Mouse (Mus musculus): ENCODE measurements at regions not wholly inside any gene's neighbourhood (a gene's known extent, or its start where the extent isn't known, plus 50 kb on each side); places are given as distances from the start of the nearest gene placed in this dataset.

GRCm38 (mm10) chr2:170258367-170258766 lies 110.5 kb upstream of the Zfp217 start:
- in situ Hi-C loops (cut with MseI, MboI), result no loop called here

GRCm38 (mm10) chr2:170257671-170258235 lies 109.8 kb upstream of the Zfp217 start:
- in situ Hi-C loops (cut with MseI, MboI), result no loop called here

GRCm38 (mm10) chr2:170255997-170256396 lies 108.1 kb upstream of the Zfp217 start:
- in situ Hi-C loops (cut with MseI, MboI), result no loop called here

DNA sequence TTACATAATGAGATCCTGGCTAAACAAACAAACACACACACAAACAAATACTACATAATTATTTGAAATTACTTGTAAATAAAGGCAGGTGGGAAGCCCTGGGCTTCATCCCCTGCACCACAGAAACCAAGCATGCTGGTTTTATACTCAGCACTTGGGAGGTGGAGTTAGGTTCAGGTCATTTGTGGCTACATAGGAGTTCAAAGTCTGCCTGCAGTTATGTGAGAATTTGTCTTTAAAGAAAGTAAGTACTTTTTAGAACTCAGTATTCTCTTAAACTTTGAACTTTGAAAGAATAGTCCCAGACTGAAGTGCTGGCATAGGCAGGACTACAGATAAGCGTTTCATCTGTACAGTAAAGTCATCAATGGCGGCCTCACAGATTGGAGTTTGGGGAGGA lies 107.6 kb upstream of the Zfp217 start:
- in situ Hi-C loops (cut with MseI, MboI), result no loop called here

- in situ Hi-C loops (cut with MseI, MboI), result no loop called here
Observed at GRCm38 (mm10) chr2:170253681-170254440, 106.0 kb upstream of the Zfp217 start.

DNA sequence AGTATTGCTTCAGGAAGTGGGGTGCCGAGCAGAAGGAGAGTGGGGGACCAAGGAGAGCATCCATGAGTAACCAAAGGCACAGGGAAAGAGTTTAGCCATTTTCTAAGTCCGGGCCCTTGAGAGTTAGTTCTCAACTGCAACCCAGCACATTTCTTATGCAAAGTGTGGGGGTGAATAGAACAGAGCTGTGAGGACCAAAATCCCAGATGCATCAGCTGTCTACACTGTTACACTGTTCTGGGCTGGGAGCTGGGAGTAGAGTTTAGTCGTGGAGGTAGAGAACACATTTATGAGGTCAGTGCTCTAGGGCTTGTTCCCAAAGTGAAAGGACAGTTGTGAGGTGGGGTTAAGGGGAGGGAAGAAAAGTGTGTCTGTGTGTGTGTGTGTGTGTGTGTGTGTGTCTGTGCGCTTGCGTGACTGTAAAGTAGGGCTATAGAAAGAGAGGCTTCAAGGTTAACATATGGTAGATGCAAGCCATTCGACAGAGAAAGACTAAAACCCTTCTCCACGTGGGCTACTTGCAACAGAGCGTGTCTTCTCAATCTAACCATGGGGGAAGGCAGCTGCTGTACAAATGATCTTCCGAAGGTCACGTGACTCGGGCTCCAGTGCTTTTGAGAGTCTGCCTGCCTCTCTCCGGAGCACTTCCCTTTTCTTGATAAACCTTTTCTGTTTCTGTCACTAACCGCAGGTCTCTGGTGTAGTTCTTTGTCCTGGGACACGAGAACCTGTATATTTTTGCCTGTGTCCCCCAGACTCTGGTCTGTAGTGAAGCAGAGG lies 104.5 kb upstream of the Zfp217 start:
- in situ Hi-C loops (cut with MseI, MboI), result no loop called here

- in situ Hi-C loops (cut with MseI, MboI), result no loop called here
Observed at GRCm38 (mm10) chr2:170250680-170251079, 102.8 kb upstream of the Zfp217 start.

- in situ Hi-C loops (cut with MseI, MboI), result no loop called here
Observed at GRCm38 (mm10) chr2:170247702-170248445, 100.0 kb upstream of the Zfp217 start.

GRCm38 (mm10) chr2:170245637-170246341 lies 97.9 kb upstream of the Zfp217 start:
- in situ Hi-C loops (cut with MseI, MboI), result no loop called here

- in situ Hi-C loops (cut with MseI, MboI), result no loop called here
Observed at GRCm38 (mm10) chr2:170244108-170244507, 96.2 kb upstream of the Zfp217 start.

- in situ Hi-C loops (cut with MseI, MboI), result no loop called here
Observed at GRCm38 (mm10) chr2:170237959-170238358, 90.1 kb upstream of the Zfp217 start.

DNA sequence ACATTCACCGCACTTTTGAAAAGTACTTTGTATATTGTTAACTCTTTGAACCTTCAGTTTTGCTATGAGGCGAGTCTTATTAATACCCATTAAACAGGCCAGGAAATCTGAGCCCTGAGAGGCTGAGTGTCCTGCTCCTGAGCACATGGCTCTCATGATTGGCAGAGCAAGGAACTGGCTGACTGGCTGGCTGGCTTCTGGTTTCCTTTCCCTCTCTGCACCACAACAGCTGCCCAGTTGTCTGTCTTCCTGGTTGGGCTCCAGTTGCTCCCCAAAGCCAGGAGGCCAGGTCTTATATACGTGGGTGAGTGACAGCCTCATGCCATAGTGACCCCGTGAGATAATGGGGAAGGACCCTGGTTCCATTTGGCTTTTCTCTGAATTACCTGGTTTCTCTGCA lies 85.5 kb upstream of the Zfp217 start:
- in situ Hi-C loops (cut with MseI, MboI), result no loop called here

- in situ Hi-C loops (cut with MseI, MboI), result loop anchor here in 1 of 2 experiments (10.0 kb wide), 1 partner anchor 115 kb away; no protein-coding TSS in a partner anchor
Observed at GRCm38 (mm10) chr2:170229461-170230080, 81.7 kb upstream of the Zfp217 start.

DNA sequence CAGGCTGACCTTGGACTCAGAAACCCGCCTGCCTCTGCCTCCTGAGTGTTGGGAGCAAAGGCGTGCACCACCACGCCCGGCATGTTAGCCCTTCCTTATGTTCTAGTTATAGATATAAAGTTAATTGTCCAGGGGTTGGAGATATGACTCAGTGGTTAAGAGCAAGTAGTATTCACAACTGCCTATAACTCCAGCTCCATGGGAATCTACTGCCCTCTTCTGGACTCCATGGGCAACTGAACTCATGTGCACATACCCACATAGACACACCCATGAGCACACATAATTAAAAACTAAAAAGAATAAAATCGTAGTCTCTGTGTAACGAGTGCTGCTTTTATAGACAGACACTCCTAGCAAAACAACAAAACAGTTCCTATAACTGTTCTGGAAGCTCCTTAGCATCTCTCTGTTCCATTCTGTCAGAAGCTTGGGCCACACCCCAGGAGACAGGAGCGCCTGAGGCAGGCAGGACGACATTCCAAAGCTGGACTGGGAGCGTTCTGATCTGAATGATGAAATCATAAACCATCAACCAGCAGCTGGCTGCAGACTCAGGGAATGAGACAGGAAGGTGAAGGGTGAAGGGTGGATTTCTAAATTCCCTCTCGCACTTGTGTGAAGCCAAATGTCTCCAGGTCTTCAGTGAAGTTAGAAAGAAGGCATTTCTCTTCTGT lies 80.6 kb upstream of the Zfp217 start:
- in situ Hi-C loops (cut with MseI, MboI), result loop anchor here in 1 of 2 experiments (10.0 kb wide), 1 partner anchor 114 kb away; no protein-coding TSS in a partner anchor

DNA sequence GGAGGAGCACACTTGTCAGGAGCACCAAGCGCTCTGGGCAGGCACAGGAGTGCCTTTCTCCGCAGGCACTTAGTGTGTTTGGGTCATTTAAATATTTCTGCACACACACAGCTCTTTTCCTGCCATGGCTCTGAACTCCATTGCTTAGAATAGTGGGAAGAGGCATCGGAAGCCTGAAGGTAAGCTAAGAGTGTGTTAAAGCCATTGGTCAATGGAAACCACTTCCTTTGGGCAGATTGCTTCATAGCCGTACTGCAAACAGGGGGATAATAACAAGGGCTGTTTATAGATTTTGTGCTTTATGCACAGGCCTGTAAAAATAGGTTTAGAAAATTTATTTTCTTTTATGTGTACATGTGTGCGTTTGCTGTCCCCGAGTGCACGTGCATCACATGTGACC lies 76.0 kb upstream of the Zfp217 start:
- in situ Hi-C loops (cut with MseI, MboI), result loop anchor here in 1 of 2 experiments (10.0 kb wide), 1 partner anchor 109 kb away; no protein-coding TSS in a partner anchor

DNA sequence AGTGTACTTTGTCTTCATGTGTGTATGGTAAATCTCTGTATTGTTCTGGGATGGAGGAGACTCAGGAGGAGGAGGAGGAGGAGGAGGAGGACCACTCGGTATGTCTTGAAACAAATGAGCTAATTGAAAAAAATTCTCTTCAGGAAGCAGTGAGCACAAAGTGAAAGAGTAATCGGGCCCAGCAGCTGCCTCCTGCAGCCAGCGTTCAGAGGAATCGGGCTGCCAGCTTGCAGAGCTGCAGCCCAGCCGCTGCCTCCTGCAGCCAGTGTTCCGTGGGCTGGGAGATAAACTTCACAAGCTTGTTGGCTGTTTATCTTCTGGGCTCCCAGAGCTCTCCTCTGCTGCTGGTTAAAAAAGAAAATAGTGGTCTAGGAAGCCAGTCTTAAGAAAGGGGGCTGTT lies 74.9 kb upstream of the Zfp217 start:
- in situ Hi-C loops (cut with MseI, MboI), result loop anchor here in 1 of 2 experiments (10.0 kb wide), 1 partner anchor 108 kb away; no protein-coding TSS in a partner anchor

DNA sequence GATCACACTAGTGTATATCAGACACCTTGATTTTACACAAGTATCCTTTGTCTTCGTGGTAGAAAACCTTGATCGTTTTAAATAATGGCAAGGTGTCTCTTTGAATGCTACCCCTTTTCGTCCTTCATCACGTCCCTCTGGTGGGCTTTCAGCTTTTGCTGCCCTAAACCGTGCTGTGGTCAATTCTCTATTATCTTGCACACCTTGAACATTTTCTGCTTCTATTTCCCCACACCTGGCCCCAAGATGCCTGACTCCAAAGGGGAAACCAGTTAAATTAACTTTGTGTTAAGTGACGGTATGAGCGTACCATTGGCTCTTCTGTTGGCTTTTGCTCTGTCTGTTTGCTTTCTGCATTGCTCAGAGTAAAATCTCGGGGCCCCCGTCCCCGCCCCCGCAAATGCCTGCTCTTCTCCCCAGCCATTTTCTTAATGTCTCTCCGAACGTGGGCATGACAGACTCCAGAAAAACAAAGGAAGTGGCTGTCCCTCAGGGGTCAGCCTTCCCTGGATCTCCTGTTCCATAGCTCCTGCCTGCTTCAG lies 74.2 kb upstream of the Zfp217 start:
- in situ Hi-C loops (cut with MseI, MboI), result loop anchor here in 1 of 2 experiments (10.0 kb wide), 1 partner anchor 107 kb away; no protein-coding TSS in a partner anchor

DNA sequence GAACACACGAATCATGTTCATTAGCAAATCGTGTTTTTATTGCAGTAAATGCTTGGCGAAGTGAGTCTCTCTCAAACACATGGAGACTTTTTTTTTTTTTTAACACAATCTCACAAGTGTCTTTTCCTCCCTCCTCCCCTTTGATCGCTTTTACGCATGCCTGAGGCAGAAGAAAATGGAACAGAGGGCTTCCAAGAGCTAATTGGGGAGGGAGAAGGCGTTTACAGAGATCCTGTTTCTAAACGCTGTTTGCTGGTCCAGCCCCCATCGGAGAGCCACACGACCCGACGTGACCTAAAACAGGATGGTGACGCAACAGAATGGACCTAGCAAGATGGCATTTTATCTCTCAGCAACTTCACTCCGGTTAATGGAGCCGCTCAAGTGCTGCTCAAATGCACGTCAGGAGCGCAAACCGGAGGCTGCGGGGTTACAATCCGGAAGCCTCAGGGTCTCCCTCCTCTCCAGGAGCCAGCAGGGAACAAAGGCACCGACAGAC lies 73.0 kb upstream of the Zfp217 start:
- in situ Hi-C loops (cut with MseI, MboI), result loop anchor here in 1 of 2 experiments (10.0 kb wide), 1 partner anchor 106 kb away; no protein-coding TSS in a partner anchor

DNA sequence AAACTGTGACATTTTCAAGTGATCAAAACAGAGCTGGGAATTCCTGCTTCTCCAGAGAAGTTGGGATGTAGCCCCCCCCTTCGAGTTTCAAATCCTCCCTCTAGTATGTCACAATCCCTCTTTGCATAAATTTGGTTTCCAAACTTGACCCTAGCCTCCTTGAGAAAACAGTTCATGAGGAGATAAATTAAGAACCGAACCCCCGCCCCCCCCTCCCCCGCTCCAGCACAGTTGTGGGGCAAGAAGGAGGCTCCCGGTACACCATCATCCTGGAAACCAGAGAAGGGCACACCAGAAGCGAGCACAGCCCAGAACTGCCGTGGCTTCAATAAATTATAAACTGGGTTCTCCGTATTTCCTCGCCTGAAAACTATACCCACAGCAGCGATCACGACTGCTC lies 72.5 kb upstream of the Zfp217 start:
- in situ Hi-C loops (cut with MseI, MboI), result loop anchor here in 1 of 2 experiments (10.0 kb wide), 1 partner anchor 106 kb away; no protein-coding TSS in a partner anchor
